Mouse (Mus musculus) fat pad, adult 2 months (tissue): ENCODE data around the gene Tmem139.

ENCODE experiments used
- DNase-seq: peaks from one replicate; pipeline ENCODE4 v3.0.0-alpha.2; 2011; ENCODE audit warnings: low read depth, low spot score; ENCODE audit errors: extremely low read depth

Gene Tmem139

DNA sequence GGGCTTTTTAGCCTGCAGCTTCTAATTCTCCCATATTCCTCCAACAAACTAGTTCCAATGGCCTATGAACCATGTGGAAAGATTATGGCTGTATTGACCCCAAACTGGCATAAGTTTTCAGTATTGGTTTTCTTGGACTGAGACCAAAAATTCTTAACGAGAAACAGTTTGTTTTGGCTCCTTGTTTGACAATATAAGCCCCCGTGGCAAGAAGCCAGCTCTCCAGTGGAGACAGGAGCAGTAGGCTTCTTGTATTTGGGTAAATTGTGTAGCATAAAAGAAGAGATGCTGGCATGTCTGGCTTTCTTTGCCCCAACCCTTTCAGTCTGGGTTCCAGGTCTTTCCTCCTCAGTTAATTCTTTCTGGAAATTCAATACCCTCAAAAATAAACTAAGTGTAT, 14.4 kb downstream of the Tmem139 start:
- no peak for DNase-seq

DNA sequence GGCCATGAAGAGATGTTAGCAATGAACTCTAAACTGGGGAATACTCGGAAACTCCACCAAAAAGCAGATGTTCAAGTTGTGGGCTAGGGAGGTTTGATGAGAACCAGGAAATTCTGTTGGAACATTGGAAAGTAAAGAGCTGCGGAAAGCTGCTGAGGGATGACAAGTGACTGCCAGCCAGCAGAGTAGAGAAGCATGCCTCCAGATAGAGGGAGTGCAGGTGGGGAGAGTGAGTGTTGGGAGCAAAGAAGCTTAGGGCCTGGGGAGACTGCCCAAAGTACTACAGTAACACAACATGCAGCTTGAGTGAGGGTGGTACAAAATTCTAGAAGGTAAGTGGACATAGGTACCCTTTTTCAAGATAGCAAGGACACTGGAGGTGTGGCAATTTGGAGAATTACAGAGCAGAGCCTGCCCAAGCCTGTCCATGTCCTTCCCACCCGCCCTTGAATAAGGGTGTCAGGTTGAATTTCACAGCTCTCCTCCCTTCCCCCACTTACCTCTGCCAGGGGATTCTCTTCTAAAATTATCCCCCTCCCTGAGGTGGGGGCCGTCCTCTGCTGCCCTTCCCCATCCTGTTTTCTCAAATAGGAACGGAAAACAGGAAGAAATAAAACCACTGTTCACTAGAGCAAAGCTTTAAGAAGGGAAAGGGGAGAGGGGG, 21.2 kb downstream of the Tmem139 start:
- DNase-seq, result no peak

DNA sequence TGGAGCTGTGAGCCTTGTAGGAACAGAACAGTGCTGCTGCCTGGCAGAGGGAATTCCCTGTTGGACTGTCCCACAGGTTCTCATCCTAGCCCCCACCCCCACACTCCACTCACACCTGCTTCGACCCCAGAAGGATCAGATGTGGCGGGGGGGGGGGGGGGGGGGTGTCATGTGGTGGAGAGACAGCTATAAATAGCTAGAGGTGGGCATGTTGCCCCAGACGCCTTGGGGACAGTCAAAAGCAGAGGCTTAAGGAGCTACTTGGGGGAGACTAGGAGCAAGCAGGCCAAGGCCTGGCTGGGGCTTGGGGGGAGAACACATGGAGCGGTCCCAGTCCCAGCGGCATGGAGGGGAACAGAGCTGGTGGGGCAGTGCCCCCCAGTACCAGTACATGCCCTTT, 24.7 kb downstream of the Tmem139 start, which contains the start of gene Clcn1:
TSS of gene Clcn1 (plus strand) at position 238 of the 400 bp plus-strand sequence.
- DNase-seq, result no peak

DNA sequence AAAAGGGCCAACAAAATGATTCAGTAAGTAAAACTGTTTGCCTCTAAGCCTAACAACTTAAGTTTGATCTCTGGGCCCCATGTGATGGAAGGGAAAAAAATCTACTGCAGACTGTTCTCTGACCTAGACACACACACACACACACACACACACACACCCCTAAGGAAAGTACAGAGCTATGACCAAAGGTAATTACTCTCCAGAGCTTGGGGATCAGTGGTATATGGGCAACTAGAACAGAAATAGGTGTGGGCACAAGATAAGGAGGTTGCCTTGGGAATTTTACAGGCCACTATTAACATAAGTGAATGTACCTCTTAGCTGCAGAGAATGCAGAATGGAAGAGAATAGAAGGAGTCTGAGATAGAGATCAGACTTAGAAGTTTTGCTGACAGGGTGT, 25.8 kb downstream of the Tmem139 start:
- no peak for DNase-seq

DNA sequence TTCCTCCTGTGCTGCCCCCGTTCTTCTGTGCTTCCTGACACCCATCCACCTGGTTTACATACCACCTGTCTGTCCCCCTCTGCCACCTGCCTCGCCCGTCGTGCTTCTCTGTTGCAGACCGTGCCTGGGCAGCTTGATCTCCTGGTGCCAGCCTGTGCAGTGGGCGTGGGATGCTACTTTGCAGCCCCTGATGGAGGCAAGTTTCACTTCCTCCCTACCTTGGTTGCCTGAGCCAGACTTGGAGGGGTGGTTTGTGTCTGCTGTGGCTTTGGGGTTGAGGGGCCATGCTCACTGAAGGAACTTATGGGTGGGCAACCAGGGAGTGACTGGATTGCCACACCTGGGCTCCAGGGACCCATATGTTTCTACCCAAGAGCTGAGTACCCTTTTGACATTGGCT, 31.6 kb downstream of the Tmem139 start:
- no peak for DNase-seq

DNA sequence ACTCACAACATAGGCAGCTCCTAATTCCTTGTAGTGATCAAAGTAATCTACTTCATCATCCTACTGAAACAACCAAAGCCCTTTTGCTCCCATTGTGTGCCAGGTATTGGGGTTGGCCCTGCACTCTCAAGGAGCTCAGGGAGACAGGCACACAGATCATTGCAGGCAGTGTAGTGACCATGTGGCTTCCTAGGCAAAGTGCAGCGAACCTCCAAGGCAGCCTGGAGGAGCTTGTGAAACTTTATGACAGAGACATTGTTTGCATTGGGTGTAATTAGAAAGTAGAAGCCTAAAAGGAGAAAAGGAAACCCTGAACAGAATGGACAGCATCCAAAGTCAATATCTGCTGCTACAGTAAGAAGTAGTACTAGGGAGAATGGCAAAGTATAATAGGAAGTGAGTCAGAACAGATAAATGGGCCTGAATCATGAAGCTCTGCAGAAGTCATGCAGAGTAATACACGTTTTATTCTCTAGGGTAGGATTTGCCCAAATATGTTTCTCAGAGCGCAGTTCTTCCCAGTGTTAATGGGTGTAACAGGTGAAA, 33.9 kb downstream of the Tmem139 start:
- DNase-seq, result no peak

DNA sequence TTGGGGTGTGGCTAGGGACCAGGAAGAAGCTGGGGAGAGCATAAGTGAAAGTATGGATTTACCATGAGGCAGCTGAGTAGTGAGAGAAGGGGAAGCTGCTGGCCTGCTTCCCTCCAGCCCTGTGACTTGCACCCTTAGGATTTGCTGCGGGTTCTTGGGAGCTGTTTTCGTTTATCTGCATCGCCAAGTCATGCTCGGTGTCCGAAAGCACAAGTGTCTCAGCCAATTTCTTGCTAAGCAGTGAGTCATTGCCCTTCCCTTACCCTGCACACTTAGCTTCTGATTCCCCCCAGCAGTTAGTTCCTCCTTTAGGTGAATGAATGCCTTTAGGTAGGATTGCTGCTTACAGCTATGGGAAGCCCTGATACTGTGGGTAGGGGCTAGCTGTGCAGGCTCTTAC, 37.6 kb downstream of the Tmem139 start:
- DNase-seq, result no peak

DNA sequence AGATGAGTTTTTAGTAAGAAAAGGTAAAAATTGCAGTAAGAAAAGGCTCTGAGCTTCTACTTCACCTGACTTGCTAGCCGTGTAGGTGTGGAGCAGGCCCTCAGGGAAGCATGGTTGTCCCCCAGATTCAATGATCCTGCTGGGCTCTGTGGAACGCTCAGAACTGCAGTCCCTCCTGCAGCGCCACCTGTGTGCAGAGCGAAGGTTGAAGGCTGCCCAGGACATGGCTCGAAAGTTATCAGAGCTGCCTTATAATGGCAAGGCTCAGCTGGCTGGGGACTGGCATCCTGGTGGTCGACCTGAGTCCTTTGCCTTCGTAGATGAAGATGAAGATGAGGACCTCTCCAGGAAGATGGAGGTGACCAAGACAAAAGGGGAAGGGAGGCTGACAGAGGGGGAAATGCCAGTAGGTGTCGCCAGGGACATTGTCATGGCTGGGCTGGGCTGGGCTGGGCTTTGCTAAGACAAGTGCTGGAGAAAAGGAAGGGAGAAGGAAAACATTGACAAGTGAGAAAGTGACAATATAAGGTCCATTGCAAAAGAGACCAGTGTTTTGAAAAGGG, 48.1 kb downstream of the Tmem139 start:
- DNase-seq, result no peak

DNA sequence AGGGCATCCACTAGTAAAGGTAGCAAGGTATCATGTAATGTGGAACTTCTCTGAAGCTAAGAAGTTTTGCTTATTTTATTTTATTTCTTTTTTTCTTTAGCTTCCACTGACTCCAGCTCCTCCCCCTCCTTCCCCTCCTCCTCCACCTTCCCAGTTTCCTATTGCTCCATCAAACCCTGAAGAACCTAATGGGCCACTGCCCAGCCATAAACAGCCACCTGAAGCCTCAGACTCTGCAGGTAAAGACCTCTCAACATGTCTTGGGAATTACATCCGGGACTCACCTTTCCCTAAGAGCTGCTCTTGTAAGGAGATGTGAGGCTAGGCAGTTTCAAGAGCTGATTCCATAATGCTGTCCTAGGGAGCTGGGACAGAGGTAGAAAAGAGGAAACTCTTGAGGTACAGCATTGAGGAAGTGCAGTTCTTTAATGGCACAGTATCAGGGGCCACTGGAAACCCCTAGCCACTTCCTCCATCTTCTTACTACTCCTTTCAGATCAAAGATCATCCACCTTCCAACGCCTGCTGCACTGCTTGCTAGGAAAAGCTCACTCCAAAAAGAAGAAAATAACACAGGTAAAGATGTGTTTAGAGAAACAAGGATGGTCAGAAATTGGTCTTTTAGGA, 48.8 kb downstream of the Tmem139 start:
- DNase-seq, result no peak
